Mouse (Mus musculus) adrenal gland, postnatal 4 days (tissue): ENCODE results near the gene Nck2. TPM values are rescaled to one million over a fixed set of nuclear protein-coding genes. Genes with fewer than 3 reads are reported as not detected.
"Not testable (repeated sequence)": the region's sequence is repeated elsewhere in the genome, so short reads cannot be mapped to it uniquely, and the experiment has no call there.

ENCODE experiments used
- DNase-seq, 2 experiments: peaks; one replicate each; pipeline ENCODE4 v3.0.0; 2021 to 2022; ENCODE audit warnings: low spot score in 2 of 2, mixed read lengths in 2 of 2
- total RNA-seq, 2 experiments: library from RNA; stranded (reverse); gene quantifications; 2 replicates each; pipeline ENCODE4 v1.2.3; 2021

Nck2 gene
- total RNA-seq, 2 experiments from 2014 or later = 38.6 to 46.3 TPM

GRCm38 (mm10) chr1:43530295-43531020, 86.1 kb downstream of the Nck2 start:
- DNase-seq = no peak

GRCm38 (mm10) chr1:43531307-43531706, 86.9 kb downstream of the Nck2 start:
- DNase-seq = no peak

GRCm38 (mm10) chr1:43532279-43532678, 87.9 kb downstream of the Nck2 start:
- DNase-seq = no peak

- not testable (repeated sequence) for DNase-seq
These were observed 89.1 kb downstream of the Nck2 start for GRCm38 (mm10) chr1:43533497-43533896.

- DNase-seq = no peak
These were observed 89.8 kb downstream of the Nck2 start for GRCm38 (mm10) chr1:43534060-43534760.

- no peak for DNase-seq
These were observed 91.2 kb downstream of the Nck2 start for GRCm38 (mm10) chr1:43535519-43536000.

- DNase-seq = no peak
These were observed 91.9 kb downstream of the Nck2 start for GRCm38 (mm10) chr1:43536266-43536665.

GRCm38 (mm10) chr1:43537021-43537420, 92.6 kb downstream of the Nck2 start:
- DNase-seq = no peak

GRCm38 (mm10) chr1:43537496-43537895, 93.1 kb downstream of the Nck2 start:
- no peak for DNase-seq

- no peak for DNase-seq
These were observed 94.3 kb downstream of the Nck2 start for GRCm38 (mm10) chr1:43538716-43539115.

GRCm38 (mm10) chr1:43539689-43540380, 95.5 kb downstream of the Nck2 start:
- DNase-seq = no peak

GRCm38 (mm10) chr1:43542339-43542738, 98.0 kb downstream of the Nck2 start:
- DNase-seq = no peak

GRCm38 (mm10) chr1:43547644-43548043, 103.3 kb downstream of the Nck2 start:
- DNase-seq = no peak

- no peak for DNase-seq
These were observed 104.4 kb downstream of the Nck2 start for GRCm38 (mm10) chr1:43548749-43549148.

- no peak for DNase-seq
These were observed 106.1 kb downstream of the Nck2 start for GRCm38 (mm10) chr1:43550525-43550924.

GRCm38 (mm10) chr1:43553989-43554679, 109.8 kb downstream of the Nck2 start:
- not testable (repeated sequence) for DNase-seq

GRCm38 (mm10) chr1:43555222-43555974, 111.0 kb downstream of the Nck2 start:
- no peak for DNase-seq

- no peak for DNase-seq
These were observed 114.0 kb downstream of the Nck2 start for GRCm38 (mm10) chr1:43558329-43558728.

- no peak for DNase-seq
These were observed 114.8 kb downstream of the Nck2 start for GRCm38 (mm10) chr1:43559043-43559692.

GRCm38 (mm10) chr1:43561085-43561484, 116.7 kb downstream of the Nck2 start:
- no peak for DNase-seq
